Mouse (Mus musculus) megakaryocyte, embryonic 14.5 days (primary cell): ENCODE results near the gene Gnaz. TPM values are rescaled to one million over a fixed set of nuclear protein-coding genes. Genes with fewer than 3 reads are reported as not detected.
"Not testable (repeated sequence)": the region's sequence is repeated elsewhere in the genome, so short reads cannot be mapped to it uniquely, and the experiment has no call there.

ENCODE experiments used
- H3K27me3 ChIP-seq: replicated peaks from 2 replicates; pipeline ENCODE3; 2012; ENCODE audit warnings: inconsistent platforms
- H3K36me3 ChIP-seq: replicated peaks from 2 replicates; pipeline ENCODE3; 2012; ENCODE audit warnings: low read length, inconsistent platforms, mixed read lengths
- H3K4me1 ChIP-seq: 2 replicates; pipeline ENCODE4 v1.6.1; 2012; ENCODE audit warnings: inconsistent platforms
- H3K4me3 ChIP-seq: replicated peaks from 2 replicates; pipeline ENCODE3; 2012; ENCODE audit warnings: moderate library complexity, mild to moderate bottlenecking, inconsistent platforms
- H3K9me3 ChIP-seq: 2 replicates; pipeline ENCODE4 v1.6.1; 2012; ENCODE audit warnings: inconsistent platforms
- FLI1 ChIP-seq: IDR thresholded peaks from 2 replicates; pipeline ENCODE4 v1.6.1; 2012; ENCODE audit warnings: low read length, inconsistent platforms, mixed read lengths
- GATA1 ChIP-seq: IDR thresholded peaks from 3 replicates; pipeline ENCODE4 v1.6.1; 2012; ENCODE audit warnings: mixed read lengths, low read length, inconsistent platforms, borderline replicate concordance
- polyA plus RNA-seq: library from polyadenylated mRNA; stranded (reverse); fragments of >175 nt; gene quantifications from 2 replicates; pipeline ENCODE4 v1.2.3, GENCODE M21; 2012; ENCODE audit warnings: low replicate concordance; ENCODE audit not compliant: insufficient read depth

Gene Gnaz
- polyA plus RNA-seq, 1 experiment = 224 TPM

GRCm38 (mm10) chr10:75021138-75021537 is 54.2 kb downstream of the Gnaz start:
- Histone ChIP-seq H3K4me3 (no peak overlapping the region), H3K27me3 (peaks cover 3% of the 10 kb centered on the region), H3K9me3 (peaks cover 29% of the 10 kb centered on the region), H3K36me3 (peaks cover 69% of the 10 kb centered on the region), H3K4me1 (peaks cover 71% of the 10 kb centered on the region)
- no peak for TF ChIP-seq GATA1
- no peak for TF ChIP-seq FLI1

GRCm38 (mm10) chr10:75026491-75026890 is 59.5 kb downstream of the Gnaz start:
- Histone ChIP-seq H3K4me3 (no peak overlapping the region), H3K27me3 (peaks cover 3% of the 10 kb centered on the region), H3K9me3 (peaks cover 31% of the 10 kb centered on the region), H3K36me3 (peaks cover 49% of the 10 kb centered on the region), H3K4me1 (peaks cover 66% of the 10 kb centered on the region)
- no peak for TF ChIP-seq FLI1
- no peak for TF ChIP-seq GATA1

GRCm38 (mm10) chr10:75028743-75029142 is 61.8 kb downstream of the Gnaz start:
- 0 out of 3 replicates have a peak, but pooled peaks have one; percentile 56 for TF ChIP-seq GATA1
- no peak for TF ChIP-seq FLI1
- H3K4me3 ChIP-seq = peak overlapping the region; percentile 51
- H3K4me1 ChIP-seq = peaks cover 74% of the 10 kb centered on the region
- peaks cover 16% of the 10 kb centered on the region for H3K9me3 ChIP-seq
- no peaks in the 10 kb centered on the region for H3K27me3 ChIP-seq
- peaks cover 28% of the 10 kb centered on the region for H3K36me3 ChIP-seq

- H3K4me3 ChIP-seq = no peak overlapping the region
- H3K4me1 ChIP-seq = peaks cover 75% of the 10 kb centered on the region
- TF ChIP-seq FLI1 = no peak
- no peak for TF ChIP-seq GATA1
- H3K36me3 ChIP-seq = peaks cover 20% of the 10 kb centered on the region
- no peaks in the 10 kb centered on the region for H3K27me3 ChIP-seq
- peaks cover 8% of the 10 kb centered on the region for H3K9me3 ChIP-seq
These were observed 62.7 kb downstream of the Gnaz start for GRCm38 (mm10) chr10:75029677-75030076.

GRCm38 (mm10) chr10:75030234-75030633 is 63.3 kb downstream of the Gnaz start:
- no peak overlapping the region for H3K4me3 ChIP-seq
- peaks cover 74% of the 10 kb centered on the region for H3K4me1 ChIP-seq
- TF ChIP-seq FLI1 (no peak), GATA1 (no peak)
- no peaks in the 10 kb centered on the region for H3K27me3 ChIP-seq
- H3K36me3 ChIP-seq = peaks cover 15% of the 10 kb centered on the region
- H3K9me3 ChIP-seq = peaks cover 5% of the 10 kb centered on the region

GRCm38 (mm10) chr10:75031345-75032114 is 64.6 kb downstream of the Gnaz start:
- H3K4me3 ChIP-seq = no peak overlapping the region
- no peaks in the 10 kb centered on the region for H3K27me3 ChIP-seq
- H3K36me3 ChIP-seq = peaks cover 10% of the 10 kb centered on the region
- peaks cover 5% of the 10 kb centered on the region for H3K9me3 ChIP-seq
- TF ChIP-seq FLI1 (no peak), GATA1 (no peak)
- peaks cover 82% of the 10 kb centered on the region for H3K4me1 ChIP-seq

GRCm38 (mm10) chr10:75032395-75032794 is 65.4 kb downstream of the Gnaz start, which contains the start of gene Rsph14:
Gene Rsph14 (minus strand): TSS chr10:75032586.
- Histone ChIP-seq H3K27me3 (no peaks in the 10 kb centered on the region), H3K4me3 (no peak within 1 kb of the TSS), H3K4me1 (peaks cover 86% of the 10 kb centered on the region), H3K9me3 (peaks cover 2% of the 10 kb centered on the region), H3K36me3 (peaks cover 4% of the 10 kb centered on the region)
- TF ChIP-seq GATA1 (no peak), FLI1 (no peak)

GRCm38 (mm10) chr10:75036883-75037379 is 70.0 kb downstream of the Gnaz start, which contains the start of gene Rab36:
Gene Rab36 (plus strand): TSS chr10:75037058.
- Histone ChIP-seq H3K4me1 (peaks cover 66% of the 10 kb centered on the region), H3K27me3 (peaks cover 2% of the 10 kb centered on the region), H3K9me3 (no peaks in the 10 kb centered on the region), H3K36me3 (peaks cover 3% of the 10 kb centered on the region), H3K4me3 (peak within 1 kb of the TSS; percentile 88)
- TF ChIP-seq FLI1 (no peak), GATA1 (no peak)

GRCm38 (mm10) chr10:75042060-75042459 is 75.1 kb downstream of the Gnaz start:
- not testable (repeated sequence) for H3K9me3 ChIP-seq, H3K4me3 ChIP-seq
- Histone ChIP-seq H3K27me3 (peaks cover 23% of the 10 kb centered on the region), H3K4me1 (peaks cover 69% of the 10 kb centered on the region), H3K36me3 (peaks cover 32% of the 10 kb centered on the region)

- Histone ChIP-seq H3K4me1 (peaks cover 62% of the 10 kb centered on the region), H3K4me3 (peak overlapping the region; percentile 33), H3K36me3 (peaks cover 53% of the 10 kb centered on the region), H3K9me3 (peaks cover 3% of the 10 kb centered on the region; the same call in 1 of the 2 replicates), H3K27me3 (peaks cover 42% of the 10 kb centered on the region)
- TF ChIP-seq FLI1 = no peak
- TF ChIP-seq GATA1 = no peak
These were observed 77.5 kb downstream of the Gnaz start for GRCm38 (mm10) chr10:75044459-75044858.
